ENCODE assay signal across 15 mouse cellular contexts in genomic region chr4:125222922-125223321, GRCm38 (mm10).
"Had no signal": no experiment of that assay in that cellular context is flagged by ENCODE, and none has a peak within 500 bp of the region (broad histone marks: within the 10 kb centered on the region; RNA-seq: fewer than 3 reads in every experiment).

No protein-coding gene starts in this region.

- H3K9ac ChIP-seq: limb, embryonic 15.5 days; liver, embryonic 12.5 days; lung, embryonic 14.5 days; midbrain, embryonic 12.5 days; neural tube, embryonic 15.5 days had no signal

- H3K9me3 ChIP-seq: limb, embryonic 15.5 days; midbrain, embryonic 12.5 days; neural tube, embryonic 15.5 days had no signal

- H3K4me2 ChIP-seq: limb, embryonic 15.5 days; liver, embryonic 12.5 days; lung, embryonic 14.5 days; midbrain, embryonic 12.5 days; neural tube, embryonic 15.5 days had no signal

- H3K27me3 ChIP-seq: liver, embryonic 12.5 days had no signal

- DNase-seq: kidney, adult 9 months; kidney, postnatal 36 days; lung, embryonic 14.5 days; lung, postnatal 10 days; right cerebral cortex, adult 18-20 months; right cerebral cortex, postnatal 25 days; thymus, postnatal 4 days had no signal

- H3K4me1 ChIP-seq: limb, embryonic 15.5 days; liver, embryonic 12.5 days; midbrain, embryonic 12.5 days; neural tube, embryonic 15.5 days had no signal

- H3K36me3 ChIP-seq: limb, embryonic 15.5 days; liver, embryonic 12.5 days; midbrain, embryonic 12.5 days; neural tube, embryonic 15.5 days had no signal

- H3K27ac ChIP-seq: kidney, postnatal 0 days; limb, embryonic 15.5 days; liver, embryonic 12.5 days; macrophage; midbrain, embryonic 12.5 days; neural tube, embryonic 15.5 days had no signal

- ATAC-seq: liver, embryonic 12.5 days had no signal

- H3K4me3 ChIP-seq: limb, embryonic 15.5 days; liver, embryonic 12.5 days; megakaryocyte, embryonic 14.5 days; midbrain, embryonic 12.5 days; myocyte; neural tube, embryonic 15.5 days had no signal
